Mouse (Mus musculus) hematopoietic stem cell, adult 5-6 weeks (primary cell): ENCODE data around the gene Gna12. TPM values are rescaled to one million over a fixed set of nuclear protein-coding genes. Genes with fewer than 3 reads are reported as not detected.

ENCODE experiments used
- ATAC-seq, 2 experiments: fragments of 125-278 bp in 1 of 2; replicated peaks in 1 of 2; 2 replicates each; pipeline ENCODE4 v1.8.0; 2016 to 2017; ENCODE audit warnings: inconsistent platforms in 2 of 2, mild to moderate bottlenecking in 2 of 2, moderate number of reproducible peaks in 2 of 2, low read depth in 1 of 2, moderate TSS enrichment in 1 of 2; ENCODE audit not compliant: low FRiP score in 2 of 2, poor library complexity in 2 of 2, severe bottlenecking in 2 of 2, insufficient read depth in 1 of 2, low TSS enrichment in 1 of 2
- total RNA-seq: library from RNA; stranded (forward); fragments of 172-1452, 232-1000 nt; gene quantifications from 2 replicates; pipeline ENCODE4 v1.2.3, GENCODE M21; 2017

The Gna12 gene
- total RNA-seq, 1 experiment from 2014 or later: 21.7 TPM

DNA sequence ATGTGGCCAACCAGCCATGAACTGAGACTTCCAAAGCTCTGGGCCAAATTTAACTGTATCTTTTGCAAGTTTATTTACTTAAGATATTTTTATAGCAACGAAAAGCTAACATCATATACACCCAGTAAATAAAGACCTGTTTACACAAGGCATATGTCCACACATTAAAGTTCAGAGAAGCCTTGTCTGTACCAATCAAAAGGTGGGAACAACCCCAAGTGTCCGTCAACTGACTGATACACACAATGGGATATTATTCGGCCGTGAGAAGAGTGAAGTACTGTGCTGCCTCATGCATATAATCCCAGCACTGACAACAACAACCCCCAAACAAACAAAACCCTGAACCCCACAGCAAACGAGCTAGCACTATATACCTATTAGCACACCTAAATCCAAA, 18.2 kb downstream of the Gna12 start:
- ATAC-seq: no peak

GRCm38 (mm10) chr5:140811390-140811789, 18.8 kb downstream of the Gna12 start:
- no peak for ATAC-seq

GRCm38 (mm10) chr5:140806939-140807338, 23.3 kb downstream of the Gna12 start:
- ATAC-seq: no peak

- no peak for ATAC-seq
Measured at GRCm38 (mm10) chr5:140806252-140806651, 24.0 kb downstream of the Gna12 start.

- ATAC-seq: no peak
Measured at GRCm38 (mm10) chr5:140801782-140802181, 28.4 kb downstream of the Gna12 start.

DNA sequence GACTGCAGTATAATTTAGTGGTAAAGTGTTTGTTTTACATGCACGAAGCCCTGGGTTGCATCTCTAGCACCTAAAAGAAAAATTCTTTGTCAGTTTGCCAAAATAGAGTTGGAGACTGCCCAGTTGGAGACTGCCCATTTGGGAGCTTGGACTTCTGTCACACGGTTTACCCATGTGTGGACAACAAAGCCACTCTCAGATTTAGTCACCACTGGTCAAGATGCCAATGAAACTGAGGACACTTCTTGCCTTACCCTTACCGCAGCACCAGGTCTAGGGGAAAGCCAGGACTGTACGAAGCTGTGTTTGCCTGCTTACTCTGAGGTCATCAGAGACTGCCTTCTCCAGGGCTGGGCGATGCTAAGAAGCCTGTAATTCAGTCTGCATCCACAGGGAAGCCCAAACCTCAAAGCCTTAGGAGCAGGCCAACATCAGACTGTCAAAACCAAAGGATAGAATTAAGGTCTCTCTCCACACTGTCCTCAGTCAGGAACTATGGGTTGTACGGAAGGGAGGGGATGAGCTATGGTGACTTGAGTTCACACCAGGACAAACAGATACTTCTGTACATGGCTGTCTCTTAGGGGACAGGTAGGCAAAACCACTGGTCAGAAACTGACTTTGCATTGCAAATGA, 29.8 kb downstream of the Gna12 start:
- ATAC-seq: no peak

DNA sequence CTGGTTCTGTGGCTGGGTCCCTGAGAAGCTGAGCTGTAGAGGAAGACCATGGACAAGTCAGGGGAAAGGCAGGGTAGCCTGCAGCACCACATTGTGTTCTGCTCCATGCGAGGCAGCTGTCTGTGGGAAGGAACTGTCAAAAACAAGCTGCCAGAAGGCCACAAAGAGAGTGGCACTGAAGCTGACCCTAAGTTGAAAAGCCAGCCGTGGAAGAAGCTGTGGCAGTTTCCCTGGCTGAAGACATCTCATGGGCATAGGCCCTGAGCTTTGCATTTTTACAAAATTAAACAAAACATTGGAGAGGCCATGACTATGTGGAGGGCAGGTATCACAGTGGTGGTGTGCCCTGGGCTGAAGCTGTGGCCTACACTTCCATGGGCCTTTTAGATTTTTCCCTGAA, 31.0 kb downstream of the Gna12 start:
- ATAC-seq: no peak

DNA sequence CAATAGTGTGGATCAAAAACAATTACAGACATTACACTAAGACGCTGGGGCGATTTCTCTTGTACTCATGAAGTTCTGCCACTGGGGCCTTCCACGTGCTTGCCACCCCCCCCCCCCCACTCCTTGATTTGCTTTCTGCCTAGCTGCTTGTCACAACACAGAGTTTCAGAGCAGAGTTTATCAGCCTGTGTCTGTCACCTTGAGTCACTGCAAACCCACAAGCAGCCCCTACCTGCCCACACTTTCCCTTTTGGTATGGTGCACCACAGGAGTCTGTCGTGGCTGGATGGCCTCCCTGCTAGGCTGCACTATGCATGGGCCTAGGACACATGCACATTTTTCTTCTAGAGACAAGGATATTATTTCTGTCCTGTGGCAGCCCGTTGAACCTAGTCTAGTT, 31.5 kb downstream of the Gna12 start:
- peak; percentile 33 to 40; a peak in 3 of 4 replicates for ATAC-seq

GRCm38 (mm10) chr5:140798158-140798557, 32.1 kb downstream of the Gna12 start:
- ATAC-seq: peak; percentile 15 to 20; a peak in 1 of 4 replicates

DNA sequence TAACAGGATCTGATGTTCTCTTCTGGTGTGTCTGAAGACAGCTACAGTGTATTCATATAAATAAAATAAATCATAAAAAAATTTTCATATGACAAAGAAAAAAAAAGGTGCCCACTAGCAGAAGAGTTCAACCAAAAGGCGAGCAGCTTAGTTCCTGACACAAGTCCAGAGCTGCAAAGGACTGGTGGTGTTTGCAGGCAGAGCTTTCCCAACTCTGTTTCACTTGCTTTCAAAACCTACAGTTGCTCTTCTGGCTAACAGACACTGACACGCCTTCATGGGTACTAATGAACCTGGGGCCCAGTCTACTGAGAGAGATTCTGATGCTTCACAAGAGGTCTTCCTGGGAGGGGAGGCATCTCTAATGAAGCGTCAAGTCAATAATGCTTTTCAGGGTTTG, 34.2 kb downstream of the Gna12 start:
- no peak for ATAC-seq

DNA sequence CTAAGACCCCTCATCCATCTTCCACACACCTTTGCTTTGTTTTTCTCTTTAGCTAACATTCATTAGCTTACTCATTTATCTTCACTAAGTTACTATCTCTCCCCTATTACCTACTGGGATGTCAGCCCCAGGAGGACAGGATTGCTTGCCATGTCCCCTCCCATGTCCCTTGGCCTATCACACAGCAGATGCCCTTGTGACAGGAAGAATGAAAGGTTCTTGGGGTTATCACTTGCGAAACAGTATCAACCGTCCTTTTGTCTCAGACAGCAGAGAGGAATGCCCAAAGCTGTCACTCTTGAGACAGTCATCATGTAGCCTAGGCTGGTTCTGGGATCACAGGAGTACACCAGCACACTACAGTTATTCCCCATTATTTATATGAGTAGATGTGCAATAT, 35.1 kb downstream of the Gna12 start:
- peak in 1 of 2 experiments; percentile 43; a peak in 1 of 4 replicates for ATAC-seq

- 0 out of 4 replicates have a peak, but pooled peaks of 1 of the 2 experiments have one; percentile 4 for ATAC-seq
Measured at GRCm38 (mm10) chr5:140794753-140795152, 35.5 kb downstream of the Gna12 start.

GRCm38 (mm10) chr5:140792233-140792632, 38.0 kb downstream of the Gna12 start:
- no peak for ATAC-seq

- peak; percentile 41 to 53; a peak in 3 of 4 replicates for ATAC-seq
Measured at GRCm38 (mm10) chr5:140790937-140791877, 39.0 kb downstream of the Gna12 start.

GRCm38 (mm10) chr5:140790392-140790791, 39.8 kb downstream of the Gna12 start:
- ATAC-seq: no peak

DNA sequence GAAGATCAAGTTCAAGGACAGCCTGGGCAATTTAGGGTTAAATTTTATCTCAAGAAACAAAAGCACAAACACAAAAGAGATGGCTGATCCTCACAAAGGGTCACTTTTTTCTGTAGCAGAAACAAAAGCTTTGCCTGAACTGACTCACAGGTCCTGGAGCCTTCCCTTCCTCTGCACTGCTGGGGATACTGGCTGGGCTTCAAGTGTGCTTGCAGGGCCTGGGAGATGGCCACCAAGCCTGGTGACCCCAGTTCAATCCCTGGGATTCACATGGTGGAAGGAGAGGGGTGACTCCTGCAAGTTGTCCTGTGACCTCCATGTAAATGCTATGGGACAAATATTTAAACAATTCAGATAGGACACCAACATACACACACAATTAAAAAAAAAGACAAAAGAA, 40.7 kb downstream of the Gna12 start:
- no peak for ATAC-seq

GRCm38 (mm10) chr5:140785240-140785872, 44.9 kb downstream of the Gna12 start:
- ATAC-seq: no peak

- ATAC-seq: no peak
Measured at GRCm38 (mm10) chr5:140784288-140784687, 45.9 kb downstream of the Gna12 start.
